Mouse (Mus musculus) kidney, adult 11 months (tissue): ENCODE data around the gene Egfl8.
A peak's percentile ranks its signal among the peaks of the same experiment; 100 is the strongest.

ENCODE experiments used
- DNase-seq: peaks from one replicate; pipeline ENCODE4 v3.0.0; 2022

The Egfl8 gene

DNA sequence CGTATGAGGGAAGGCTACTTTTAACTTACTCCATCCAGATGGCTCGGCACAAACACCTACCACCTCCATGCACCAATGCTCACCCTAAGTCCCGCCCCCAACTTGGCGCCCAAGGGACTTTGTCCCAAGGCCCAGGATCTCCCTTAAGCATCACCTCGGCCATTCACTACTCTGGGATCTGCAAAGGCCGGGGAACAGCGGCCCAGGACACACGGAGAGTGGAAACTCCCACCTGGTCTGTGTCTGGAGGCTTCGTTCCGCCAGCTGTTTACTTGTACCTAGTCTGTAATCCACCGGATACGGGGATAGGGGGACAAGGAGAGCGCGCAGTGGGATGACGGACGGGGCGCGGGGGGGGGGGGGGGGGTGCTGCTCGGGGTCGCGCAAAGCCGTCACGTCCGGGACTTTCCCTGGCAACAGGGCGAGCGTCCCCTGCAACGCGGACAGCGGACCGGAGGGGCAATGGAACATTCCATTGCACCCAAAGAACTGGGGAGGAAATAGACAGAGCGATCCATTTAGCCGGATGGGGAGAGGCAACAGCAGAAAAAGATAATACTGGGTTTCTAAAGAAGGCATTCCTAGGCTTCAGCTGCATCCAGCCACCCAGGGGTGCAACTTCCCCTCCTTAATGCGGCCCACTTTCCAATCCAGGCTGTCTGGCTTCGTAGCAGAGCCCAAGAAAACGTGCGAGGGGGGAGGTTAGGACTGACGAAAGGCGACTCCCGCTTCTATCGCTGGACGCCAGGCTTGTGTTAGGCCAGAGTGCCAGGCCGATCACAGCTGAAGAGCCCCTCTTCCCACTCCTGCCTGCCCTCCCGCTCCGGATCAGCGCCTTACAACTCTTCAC lies 11.5 kb upstream of the Egfl8 start:
- DNase-seq = peak; percentile 91

DNA sequence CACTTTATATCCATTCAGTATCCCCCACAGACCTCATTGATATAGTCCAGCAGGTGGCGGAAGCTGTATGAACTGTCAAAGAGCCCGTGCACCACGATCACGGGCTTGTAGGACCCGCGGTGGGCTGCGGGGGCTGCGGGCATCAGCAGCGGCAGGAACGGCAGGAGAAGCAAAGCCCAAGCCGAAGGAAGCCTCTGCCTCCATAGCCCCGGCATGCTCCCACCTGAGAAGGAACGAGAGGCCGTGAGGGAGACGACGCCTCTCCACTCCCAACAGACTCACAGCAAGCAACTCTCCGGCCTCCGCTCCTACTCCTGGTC lies 11.0 kb upstream of the Egfl8 start:
- DNase-seq = peak; percentile 39

DNA sequence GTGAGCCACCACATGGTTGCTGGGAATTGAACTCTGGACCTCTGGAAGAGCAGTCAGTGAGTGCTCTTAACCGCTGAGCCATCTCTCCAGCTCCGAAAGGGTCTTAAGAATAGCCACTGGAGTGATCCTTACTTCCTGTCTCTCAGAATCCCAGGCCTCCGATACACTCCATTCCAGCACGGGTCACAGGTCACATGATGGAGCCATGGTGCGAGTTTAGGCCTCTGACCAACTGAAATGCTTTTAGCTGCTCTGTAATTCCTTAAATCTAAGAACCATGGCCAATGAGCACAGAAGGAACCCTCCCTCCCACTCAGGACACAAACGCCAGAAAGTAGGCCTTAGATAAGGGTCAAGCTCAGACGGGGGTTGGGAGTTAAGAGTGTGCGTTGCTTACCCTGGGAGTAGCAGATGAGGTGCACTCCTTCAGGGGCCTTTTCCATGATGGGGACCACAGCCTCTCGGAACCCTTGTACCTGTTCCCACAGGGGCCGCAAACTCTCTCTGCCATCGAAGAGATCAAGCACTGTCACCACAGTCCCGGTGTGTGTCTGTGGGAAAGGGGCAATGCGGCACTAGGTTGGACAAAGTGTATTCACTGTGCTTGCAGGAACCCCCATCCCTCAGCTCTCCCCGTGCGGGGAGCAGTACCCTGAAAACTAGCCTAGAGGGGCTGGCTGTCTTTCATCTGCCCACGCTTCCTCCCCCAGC lies 10.4 kb upstream of the Egfl8 start:
- DNase-seq = peak; percentile 44

DNA sequence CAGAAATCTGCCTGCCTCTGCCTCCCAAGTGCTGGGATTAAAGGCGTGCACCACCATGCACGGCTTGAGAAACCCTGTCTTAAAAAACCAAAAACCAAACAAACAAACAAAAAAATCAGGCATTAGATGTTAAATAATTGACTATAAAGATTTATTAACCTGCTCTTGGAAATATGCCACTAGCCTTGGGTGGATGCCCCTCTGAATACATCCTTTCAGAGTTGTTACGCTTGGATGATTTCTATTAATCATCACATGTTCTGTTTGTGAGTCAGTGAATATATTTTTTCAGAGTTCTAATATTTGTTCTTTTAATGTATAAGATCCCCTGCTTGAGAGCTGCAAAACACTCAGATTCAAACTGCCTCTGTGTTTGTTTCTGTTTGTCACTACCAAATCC lies 9.2 kb upstream of the Egfl8 start:
- no peak for DNase-seq

DNA sequence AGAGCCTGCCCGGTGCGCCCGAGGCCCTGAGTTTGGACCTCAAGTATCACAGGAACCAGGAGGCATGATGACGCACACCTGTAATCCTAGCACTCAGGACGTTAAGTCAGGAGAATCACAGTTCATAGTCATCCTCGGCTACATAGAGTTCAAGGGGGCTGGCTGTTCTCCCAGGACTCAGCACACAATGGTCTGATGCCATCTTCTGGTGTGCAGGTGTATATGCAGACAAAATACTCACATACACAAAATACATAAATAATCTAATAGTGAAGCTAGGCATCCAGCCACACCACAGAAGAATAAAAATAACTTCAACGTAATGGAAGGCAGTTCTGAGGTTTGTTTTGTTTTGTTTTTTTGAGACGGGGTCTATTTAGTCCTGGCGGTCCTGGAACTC lies 7.4 kb upstream of the Egfl8 start:
- no peak for DNase-seq

DNA sequence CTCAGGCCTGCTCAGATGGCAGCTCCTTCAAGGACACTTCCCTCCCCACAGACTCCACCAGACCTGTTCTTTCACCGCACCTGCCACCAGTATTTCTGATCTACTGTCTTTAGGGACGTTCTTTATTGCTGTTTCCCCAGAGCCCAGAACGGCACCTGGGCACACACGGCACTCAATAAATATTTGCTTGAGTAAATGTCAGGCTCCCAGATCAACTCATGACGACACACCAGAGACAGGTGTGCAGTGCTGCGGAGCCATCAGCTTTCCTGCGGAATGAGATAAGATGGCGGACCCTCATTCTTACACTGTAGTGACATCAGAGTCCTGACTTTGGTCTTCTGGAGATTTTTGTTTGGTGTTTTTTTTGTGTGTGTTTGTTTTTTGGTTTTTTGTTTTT lies 5.2 kb upstream of the Egfl8 start:
- DNase-seq = no peak

DNA sequence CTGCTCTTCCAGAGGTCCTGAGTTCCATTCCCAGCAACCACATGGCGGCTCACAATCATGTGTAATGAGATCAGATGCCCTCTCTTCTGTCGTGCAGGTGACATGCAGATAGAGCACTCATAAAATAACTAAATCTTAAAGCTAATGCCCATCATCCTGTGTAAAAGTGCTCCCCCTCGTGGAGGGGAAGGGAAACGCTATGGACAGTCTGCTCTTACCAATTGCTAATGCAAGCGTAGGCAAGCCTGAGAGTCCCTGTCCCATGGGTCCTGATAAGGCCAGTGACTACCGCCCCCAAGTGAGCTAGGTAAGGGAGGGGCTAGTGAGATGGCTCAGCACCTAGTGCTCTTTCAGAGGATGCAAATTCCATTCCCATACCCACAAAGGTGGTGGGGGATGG lies 3.2 kb upstream of the Egfl8 start:
- DNase-seq = peak; percentile 68

DNA sequence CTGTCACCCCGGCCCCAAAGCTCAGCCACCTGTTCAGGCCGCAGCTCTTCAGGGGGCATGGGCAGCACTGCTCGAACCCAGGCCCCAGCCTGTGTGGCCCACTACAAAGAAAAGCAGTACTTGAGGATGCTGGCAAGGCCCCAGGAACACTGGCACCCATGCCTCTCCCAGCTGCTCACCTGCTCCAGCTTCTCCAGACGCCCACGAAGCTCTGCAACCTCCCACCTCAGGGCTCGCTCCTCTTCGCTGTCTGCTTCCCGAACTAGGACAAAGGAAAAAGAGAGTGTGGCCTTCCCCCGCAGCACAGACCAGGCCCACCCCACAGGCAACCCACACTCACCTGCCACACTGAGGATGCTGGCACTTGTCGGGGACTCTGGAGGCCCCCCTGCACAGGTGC lies 1.9 kb downstream of the Egfl8 start:
- DNase-seq = no peak

DNA sequence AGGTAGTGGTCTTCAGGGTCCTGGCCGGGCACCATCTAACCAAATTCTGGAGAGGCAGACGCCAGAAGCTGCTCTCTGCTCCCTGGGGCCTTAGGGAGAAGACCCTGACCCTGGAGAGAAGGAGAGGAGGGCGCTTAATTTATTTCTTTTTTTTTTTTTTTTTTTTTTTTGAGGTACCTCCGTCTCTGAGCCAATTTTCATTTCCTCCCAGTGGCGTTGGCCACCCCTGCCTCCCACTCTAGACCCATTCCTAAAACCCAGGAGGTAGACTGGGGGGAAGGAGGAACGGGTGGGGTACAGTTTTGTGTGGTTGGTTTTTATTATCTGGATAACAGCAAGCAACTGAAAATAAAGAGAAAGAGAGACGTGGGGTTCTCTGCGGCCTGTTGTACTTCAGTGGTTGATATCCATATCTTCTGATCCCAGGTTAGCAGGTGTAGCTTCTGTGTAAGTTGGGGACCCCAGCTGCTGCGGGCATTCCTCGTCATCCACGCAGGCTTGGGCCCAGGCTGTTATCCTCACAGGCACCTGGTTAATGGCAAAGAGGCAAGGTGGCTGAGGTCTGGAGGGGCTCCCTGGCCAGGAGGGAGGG lies 2.6 kb downstream of the Egfl8 start:
- DNase-seq = no peak

DNA sequence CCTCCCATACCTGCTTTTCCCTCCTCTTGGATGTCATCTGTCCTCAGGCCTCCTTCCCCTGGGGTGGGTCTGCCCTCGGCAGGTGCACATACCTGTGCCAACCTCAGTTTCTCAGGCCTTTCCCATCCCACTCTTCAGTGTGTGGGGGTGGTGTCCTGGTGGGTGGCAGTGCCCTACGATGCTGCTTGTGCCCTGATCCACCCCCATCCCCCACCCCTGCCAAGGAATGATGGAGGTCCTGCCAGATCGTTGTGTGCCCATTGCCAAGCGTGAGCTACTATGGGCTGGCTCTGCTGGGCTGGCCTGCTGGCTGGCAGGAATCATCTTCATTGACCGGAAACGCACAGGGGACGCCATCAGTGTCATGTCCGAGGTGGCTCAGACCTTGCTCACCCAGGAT lies 4.7 kb downstream of the Egfl8 start:
- DNase-seq = no peak

DNA sequence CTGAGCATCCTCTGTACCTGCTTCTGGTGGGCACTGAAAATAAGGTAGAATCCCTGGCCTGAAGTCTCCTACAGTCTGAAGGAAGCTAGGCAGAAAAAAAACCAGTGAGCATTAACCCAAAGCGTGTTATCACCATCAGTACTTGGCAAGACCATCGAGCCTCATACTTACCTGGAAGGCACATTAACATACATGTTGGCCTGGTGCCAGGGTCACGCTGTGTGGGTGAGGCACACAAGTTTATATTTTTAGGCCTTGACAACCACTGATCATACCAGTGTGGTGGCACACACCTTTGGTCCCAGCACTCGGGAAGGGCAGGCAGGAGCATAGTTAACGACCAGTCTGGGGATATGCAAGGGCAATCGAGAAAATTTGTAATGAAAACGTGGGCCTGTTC lies 7.8 kb downstream of the Egfl8 start:
- DNase-seq = no peak

DNA sequence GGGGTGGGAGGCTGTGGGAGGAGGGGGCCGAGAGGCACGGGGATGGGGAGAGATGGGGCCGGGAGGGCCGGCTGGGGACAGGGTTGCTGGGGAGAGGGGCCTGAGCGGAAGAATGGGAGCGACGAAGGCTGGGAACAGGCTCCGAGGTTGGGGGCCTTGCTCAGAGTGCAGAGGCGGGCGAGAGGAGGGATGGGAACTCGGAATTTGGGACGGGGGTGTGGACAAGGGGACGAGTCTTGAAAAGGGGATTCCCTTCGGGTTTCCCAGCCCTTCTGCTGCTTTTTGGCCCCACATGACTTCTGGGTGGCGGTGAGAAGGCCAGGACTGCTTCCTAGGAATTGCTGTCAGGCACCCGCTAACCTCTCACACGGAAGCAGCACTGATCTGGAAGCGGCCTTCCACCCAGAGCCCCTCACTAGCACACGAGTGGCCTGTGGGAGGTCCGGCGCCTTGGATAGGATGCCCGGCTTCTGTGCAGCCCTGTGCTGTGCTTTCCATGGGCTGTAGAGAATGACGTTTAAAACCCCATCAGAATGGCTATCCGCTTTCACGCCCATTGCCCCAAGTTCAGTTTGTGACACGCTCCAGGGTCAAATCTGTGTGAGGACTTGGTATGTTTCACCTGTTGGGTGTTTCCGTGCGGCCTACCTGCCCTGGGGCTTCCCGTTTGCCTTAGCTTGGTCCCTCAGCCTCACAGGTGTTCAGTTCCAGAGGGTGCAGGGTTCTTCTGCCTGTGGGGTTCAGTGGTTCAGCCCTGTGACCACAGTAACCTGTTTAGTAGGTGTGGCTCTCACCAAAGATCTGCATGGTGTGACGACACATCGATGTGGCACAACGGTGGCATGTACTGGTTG lies 9.4 kb downstream of the Egfl8 start:
- no peak for DNase-seq

DNA sequence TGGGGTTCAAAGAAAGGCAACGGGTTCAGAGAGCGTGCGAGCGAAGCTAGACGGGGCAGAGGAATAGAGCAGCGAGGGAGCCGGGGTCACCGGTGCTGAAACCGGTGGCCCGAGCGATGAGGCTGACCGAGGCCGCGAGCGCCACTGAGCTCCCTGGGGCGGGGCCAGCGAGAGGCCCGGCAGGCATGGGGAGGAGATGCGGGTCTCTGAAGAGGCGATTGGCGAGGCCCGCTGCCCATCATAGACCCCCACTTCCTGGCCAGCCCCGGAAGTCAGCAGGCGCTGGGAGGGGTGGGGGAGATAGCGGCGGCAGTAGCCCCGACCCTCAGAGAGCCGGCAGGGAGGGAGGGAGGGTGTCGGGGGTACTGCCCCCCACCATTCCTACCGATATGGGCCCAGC lies 10.2 kb downstream of the Egfl8 start:
- peak; percentile 96 for DNase-seq

DNA sequence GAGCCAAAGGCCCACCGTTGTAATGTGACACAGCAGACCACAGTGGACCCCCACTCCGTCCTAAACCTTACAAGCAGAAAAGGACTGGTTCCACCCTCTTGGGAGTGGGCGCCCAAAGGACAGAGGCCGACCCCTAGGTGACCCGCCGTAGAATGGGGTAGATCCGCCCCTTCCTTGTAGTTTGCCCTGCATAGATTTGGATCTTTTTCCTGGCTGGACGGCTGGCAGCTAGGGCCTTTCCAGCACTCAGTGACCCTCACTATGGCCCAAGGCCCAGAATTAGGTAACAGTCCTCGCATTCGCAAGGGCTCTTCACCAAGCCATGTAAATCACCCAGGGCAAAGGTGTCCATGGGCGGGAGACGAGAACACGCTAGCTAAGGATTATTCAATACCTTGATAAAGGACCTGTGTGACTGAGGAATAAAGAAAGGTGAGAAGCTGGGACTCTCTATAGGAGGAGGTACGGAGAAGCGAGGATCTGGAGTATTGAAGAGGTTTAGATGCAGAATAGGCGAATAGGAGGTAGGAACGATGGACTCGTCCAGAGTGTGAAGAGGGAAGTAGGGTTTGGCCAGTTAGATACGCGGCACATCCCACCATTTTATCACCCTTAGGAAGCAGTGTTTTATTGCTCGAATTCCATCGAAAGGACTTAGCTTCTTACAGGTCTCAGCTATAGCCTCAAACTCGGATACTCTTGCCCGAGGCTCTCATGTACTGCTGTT lies 11.1 kb downstream of the Egfl8 start:
- DNase-seq = peak; percentile 91

DNA sequence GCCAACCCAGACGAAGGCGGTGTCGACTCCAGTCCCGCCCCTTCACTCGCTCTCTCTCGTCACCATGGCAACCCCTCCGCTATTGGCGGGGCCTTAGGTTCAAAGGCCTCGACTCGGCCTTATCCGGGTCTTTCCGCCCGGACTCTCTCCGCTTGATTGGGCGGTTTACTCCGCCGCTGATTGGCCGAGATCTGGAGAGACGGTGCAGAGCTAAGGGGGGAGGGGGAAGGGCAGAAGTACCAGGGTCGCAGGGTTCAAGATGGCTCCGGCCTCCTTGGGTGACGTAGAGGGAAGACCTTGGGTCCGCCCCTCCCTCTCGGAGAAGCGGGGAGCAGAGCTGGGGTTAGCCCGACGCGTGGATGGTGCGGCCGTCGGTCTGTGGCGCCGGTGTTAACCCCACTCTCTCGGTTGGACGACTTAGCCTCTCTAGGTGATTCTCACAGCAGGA lies 11.7 kb downstream of the Egfl8 start, which contains the start of gene Agpat1:
Gene Agpat1 (plus strand): TSS at position 202 of the 448 bp plus-strand sequence.
- peak; percentile 100 for DNase-seq

DNA sequence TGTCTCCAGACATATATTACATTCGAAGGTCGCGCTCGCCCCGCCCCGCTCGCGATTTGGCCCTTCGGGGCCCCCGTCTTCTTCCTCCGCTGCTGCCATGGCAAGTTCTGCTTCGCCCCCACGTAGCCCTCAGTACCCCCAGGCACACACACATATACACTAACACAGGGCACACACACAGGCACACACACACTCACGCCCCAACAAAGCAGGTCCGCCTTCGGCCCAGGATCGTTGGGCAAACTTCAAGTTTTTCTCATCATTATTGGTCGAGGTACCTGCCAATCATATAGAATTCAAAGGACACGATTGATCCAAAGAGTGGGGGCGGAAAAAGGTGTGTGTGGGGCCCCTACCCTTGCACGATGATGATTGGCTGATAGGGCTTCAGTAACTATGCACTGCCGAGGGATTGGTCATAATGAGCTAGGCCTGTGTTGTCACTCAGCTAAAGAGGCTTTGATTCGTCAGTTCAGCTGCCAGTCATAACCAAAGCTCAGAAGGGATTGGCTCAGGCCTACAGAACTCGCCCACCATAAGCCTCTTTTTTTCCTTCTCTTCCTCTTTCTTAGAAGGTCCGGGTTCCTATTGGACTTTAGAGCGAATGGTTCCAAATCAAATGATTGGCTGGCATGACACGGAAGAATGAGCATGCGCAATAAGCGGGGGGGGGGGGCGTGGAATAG lies 12.3 kb downstream of the Egfl8 start, which contains the start of gene Rnf5:
Gene Rnf5 (minus strand): TSS at position 316 of the 686 bp plus-strand sequence.
- DNase-seq = peak; percentile 100

DNA sequence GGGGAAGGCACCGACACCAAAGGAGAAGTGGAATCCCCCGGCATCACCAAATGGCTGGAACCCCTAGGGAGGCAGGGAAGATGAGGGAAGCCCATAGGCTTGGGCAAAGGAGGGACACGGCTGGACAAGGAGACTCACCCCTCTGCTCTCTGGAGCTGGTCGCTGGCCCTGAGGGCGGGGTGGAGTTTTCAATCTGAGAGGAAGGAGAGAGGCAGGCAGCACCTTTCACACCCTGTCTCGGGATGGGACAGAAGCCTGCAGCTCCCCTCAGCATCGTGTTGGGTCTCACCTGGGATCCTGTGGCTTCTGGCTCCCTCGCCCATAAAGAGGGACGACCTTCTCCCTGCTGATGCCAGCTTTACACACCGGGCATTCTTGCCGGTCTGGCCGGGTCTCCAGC lies 14.0 kb downstream of the Egfl8 start:
- DNase-seq = peak; percentile 20

DNA sequence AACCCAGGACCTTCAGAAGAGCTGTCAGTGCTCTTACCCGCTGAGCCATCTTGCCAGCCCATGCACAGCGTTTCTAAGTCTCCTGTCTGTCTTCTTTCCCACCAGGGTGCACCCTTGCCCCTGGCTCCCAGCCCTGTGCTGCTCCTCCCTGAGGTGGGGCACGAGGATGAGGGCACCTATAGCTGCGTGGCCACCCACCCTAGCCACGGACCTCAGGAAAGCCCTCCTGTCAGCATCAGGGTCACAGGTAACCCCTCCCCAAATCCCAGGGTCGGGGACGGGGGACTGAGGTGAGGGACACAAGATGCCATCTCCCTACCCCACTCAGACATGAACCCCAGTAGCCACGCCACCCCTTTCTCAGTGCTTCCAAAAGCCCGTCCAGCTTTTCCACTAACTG lies 15.9 kb downstream of the Egfl8 start:
- peak; percentile 8 for DNase-seq

DNA sequence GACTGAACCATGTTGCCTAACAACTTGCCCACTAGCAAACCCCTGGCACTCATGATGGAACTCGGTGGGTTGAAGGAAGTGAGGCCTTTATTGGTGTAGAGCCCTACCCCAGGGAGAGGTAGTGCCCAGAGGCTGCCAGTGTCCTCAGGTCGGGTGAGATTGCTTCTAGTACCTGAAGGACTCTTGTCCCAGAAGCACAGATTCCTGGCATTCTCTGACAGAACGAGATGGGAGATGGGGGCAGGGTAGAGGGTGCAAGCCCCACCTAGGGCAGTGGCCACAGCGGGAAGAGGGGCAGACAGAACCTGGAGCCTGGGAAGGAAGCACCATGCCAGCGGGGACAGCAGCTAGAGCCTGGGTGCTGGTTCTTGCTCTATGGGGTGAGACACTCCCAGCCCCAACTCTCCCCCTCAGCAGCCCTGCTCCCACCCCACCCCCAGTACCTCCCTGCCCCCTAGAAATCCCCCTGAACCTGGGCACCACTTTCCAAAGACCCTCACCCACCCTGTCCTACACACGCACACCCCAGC lies 18.1 kb downstream of the Egfl8 start, which contains the start of gene Ager:
Gene Ager (plus strand): TSS at position 297 of the 530 bp plus-strand sequence.
- DNase-seq = no peak

DNA sequence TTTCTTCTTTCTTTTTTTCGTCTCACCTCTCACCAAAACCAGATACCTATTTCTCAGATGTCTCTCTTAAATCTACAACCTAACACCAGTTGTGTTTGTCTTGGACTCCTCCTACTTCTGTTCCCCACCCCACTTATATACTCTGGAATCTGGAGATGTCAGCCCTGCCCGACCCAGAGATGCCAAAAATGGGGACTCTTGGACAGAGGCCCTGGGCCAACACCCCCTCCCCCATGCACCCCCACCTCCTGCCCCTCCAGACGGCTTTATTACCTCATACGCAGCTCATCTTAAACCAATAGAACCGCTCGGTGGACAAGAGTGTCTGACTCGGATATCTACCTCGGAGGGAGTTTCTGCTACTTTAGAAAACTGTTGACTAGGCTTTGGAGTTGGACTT lies 19.7 kb downstream of the Egfl8 start:
- no peak for DNase-seq
